Mouse (Mus musculus): ENCODE results near the gene Tbx15.

- TF ChIP-seq CTCF (IDR thresholded peaks at IDR 0.05; ENCODE audit: insufficient read depth, low read length), result no peak
- TF ChIP-seq POLR2A (IDR thresholded peaks at IDR 0.05; ENCODE audit: borderline replicate concordance, extremely low read depth, low read depth, low read length), result no peak
Measured at GRCm38 (mm10) chr3:99251271-99252165, 11.3 kb downstream of the Tbx15 start.

All from lung, adult 2 months (tissue).